Mouse (Mus musculus): Measurements from ENCODE around the gene Ube2ql1. TPM values are rescaled to one million over a fixed set of nuclear protein-coding genes. Genes with fewer than 3 reads are reported as not detected.

Gene Ube2ql1
- polyA plus RNA-seq, 1 experiment from 2014 or later = 49.4 TPM

- peaks cover 11% of the 10 kb centered on the region for H3K4me1 ChIP-seq (replicated peaks; ENCODE audit: control insufficient read depth, insufficient read depth, low read length)
- H3K4me3 ChIP-seq (replicated peaks; ENCODE audit: low read length) = no peak overlapping the region
- H3K9me3 ChIP-seq (ENCODE audit: control insufficient read depth, low read length) = no peaks in the 10 kb centered on the region
- H3K36me3 ChIP-seq (replicated peaks; ENCODE audit: control insufficient read depth, insufficient read depth) = peaks cover 34% of the 10 kb centered on the region
- H3K4me2 ChIP-seq (replicated peaks) = no peak overlapping the region
- DNase-seq (ENCODE audit: low spot score) = no peak
- no peak for ATAC-seq (ENCODE audit: low FRiP score)
- no peak overlapping the region for H3K9ac ChIP-seq
- H3K27ac ChIP-seq = no peak overlapping the region
- WGBS = 88% methylated on average over 3 of the region's 3 CpGs
- no peaks in the 10 kb centered on the region for H3K27me3 ChIP-seq (ENCODE audit: control insufficient read depth, insufficient read depth, low read length)
These were observed 14.3 kb downstream of the Ube2ql1 start for GRCm38 (mm10) chr13:69725376-69725775.

DNA sequence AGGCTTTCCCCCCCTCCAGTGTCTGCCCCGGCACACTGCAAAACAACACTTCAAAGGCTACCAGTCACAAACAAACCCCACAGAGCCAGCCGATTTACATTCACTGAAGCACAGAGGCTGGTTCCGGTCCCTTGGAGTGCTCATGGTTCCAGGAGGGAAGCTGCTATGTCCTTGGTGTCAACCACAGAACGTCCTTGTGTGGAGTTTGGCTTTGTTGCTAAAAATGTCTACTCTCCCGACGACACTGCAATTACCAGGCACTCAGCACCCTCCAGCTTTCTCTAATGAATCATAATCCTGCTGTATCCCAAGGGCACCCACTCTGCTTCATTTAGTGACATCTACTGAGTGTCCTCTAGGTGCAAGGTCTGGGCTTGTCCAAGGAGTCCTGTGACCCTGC, 18.5 kb downstream of the Ube2ql1 start:
- Histone ChIP-seq H3K9me3 (ENCODE audit: control insufficient read depth, low read length) (no peaks in the 10 kb centered on the region), H3K9ac (no peak overlapping the region), H3K27me3 (ENCODE audit: control insufficient read depth, insufficient read depth, low read length) (no peaks in the 10 kb centered on the region), H3K4me1 (replicated peaks; ENCODE audit: control insufficient read depth, insufficient read depth, low read length) (peaks cover 26% of the 10 kb centered on the region), H3K27ac (no peak overlapping the region), H3K36me3 (replicated peaks; ENCODE audit: control insufficient read depth, insufficient read depth) (peaks cover 18% of the 10 kb centered on the region), H3K4me2 (replicated peaks) (no peak overlapping the region), H3K4me3 (replicated peaks; ENCODE audit: low read length) (no peak overlapping the region)
- DNase-seq (ENCODE audit: low spot score) = no peak
- WGBS = 8% methylated on average over 6 of the region's 6 CpGs
- ATAC-seq (ENCODE audit: low FRiP score) = no peak

GRCm38 (mm10) chr13:69717860-69718598, 21.7 kb downstream of the Ube2ql1 start:
- Histone ChIP-seq H3K27ac (no peak overlapping the region), H3K9ac (no peak overlapping the region), H3K36me3 (replicated peaks; ENCODE audit: control insufficient read depth, insufficient read depth) (peaks cover 4% of the 10 kb centered on the region; the same call in 1 of the 2 replicates), H3K4me2 (replicated peaks) (no peak overlapping the region), H3K9me3 (ENCODE audit: control insufficient read depth, low read length) (no peaks in the 10 kb centered on the region), H3K4me3 (replicated peaks; ENCODE audit: low read length) (no peak overlapping the region), H3K4me1 (replicated peaks; ENCODE audit: control insufficient read depth, insufficient read depth, low read length) (peaks cover 26% of the 10 kb centered on the region), H3K27me3 (ENCODE audit: control insufficient read depth, insufficient read depth, low read length) (no peaks in the 10 kb centered on the region)
- DNase-seq (ENCODE audit: low spot score) = peak; percentile 38
- WGBS = 21% methylated on average over 11 of the region's 11 CpGs
- 0 out of 2 replicates have a peak, but pooled peaks have one; percentile 56 for ATAC-seq (ENCODE audit: low FRiP score)

DNA sequence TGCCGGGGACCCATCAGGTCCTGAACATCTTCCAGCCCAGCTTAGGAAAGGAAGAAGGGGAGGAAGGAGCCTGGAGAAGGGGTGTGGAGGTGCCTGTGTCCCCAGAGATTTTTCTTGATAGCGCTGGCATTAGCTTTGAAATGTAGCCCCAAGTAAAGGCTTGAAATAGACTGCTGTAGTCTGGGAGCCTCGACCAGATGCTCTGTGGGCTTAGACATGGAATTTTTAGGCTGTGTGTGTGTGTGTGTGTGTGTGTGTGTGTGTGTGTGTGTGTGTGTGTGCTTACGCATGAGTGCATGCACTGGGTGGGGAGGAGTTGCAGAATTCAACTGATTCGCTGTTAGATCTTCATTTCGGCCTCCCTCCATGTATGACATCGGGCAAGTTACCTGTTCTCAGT, 31.5 kb downstream of the Ube2ql1 start:
- ATAC-seq (ENCODE audit: low FRiP score) = no peak
- Histone ChIP-seq H3K27ac (no peak overlapping the region), H3K9me3 (ENCODE audit: control insufficient read depth, low read length) (no peaks in the 10 kb centered on the region), H3K4me1 (replicated peaks; ENCODE audit: control insufficient read depth, insufficient read depth, low read length) (no peaks in the 10 kb centered on the region), H3K4me3 (replicated peaks; ENCODE audit: low read length) (no peak overlapping the region), H3K27me3 (ENCODE audit: control insufficient read depth, insufficient read depth, low read length) (no peaks in the 10 kb centered on the region), H3K36me3 (replicated peaks; ENCODE audit: control insufficient read depth, insufficient read depth) (peaks cover 27% of the 10 kb centered on the region), H3K4me2 (replicated peaks) (no peak overlapping the region), H3K9ac (no peak overlapping the region)
- 92% methylated on average over 7 of the region's 7 CpGs for WGBS
- no peak for DNase-seq (ENCODE audit: low spot score)

- no peak overlapping the region for H3K9ac ChIP-seq
- no peak for ATAC-seq (ENCODE audit: low FRiP score)
- DNase-seq (ENCODE audit: low spot score) = no peak
- no peaks in the 10 kb centered on the region for H3K9me3 ChIP-seq (ENCODE audit: control insufficient read depth, low read length)
- H3K4me2 ChIP-seq (replicated peaks) = no peak overlapping the region
- no peaks in the 10 kb centered on the region for H3K27me3 ChIP-seq (ENCODE audit: control insufficient read depth, insufficient read depth, low read length)
- H3K36me3 ChIP-seq (replicated peaks; ENCODE audit: control insufficient read depth, insufficient read depth) = peaks cover 34% of the 10 kb centered on the region
- H3K4me3 ChIP-seq (replicated peaks; ENCODE audit: low read length) = no peak overlapping the region
- no peaks in the 10 kb centered on the region for H3K4me1 ChIP-seq (replicated peaks; ENCODE audit: control insufficient read depth, insufficient read depth, low read length)
- H3K27ac ChIP-seq = no peak overlapping the region
- WGBS = 92% methylated on average over 12 of the region's 12 CpGs
These were observed 32.2 kb downstream of the Ube2ql1 start for GRCm38 (mm10) chr13:69707496-69707895.

DNA sequence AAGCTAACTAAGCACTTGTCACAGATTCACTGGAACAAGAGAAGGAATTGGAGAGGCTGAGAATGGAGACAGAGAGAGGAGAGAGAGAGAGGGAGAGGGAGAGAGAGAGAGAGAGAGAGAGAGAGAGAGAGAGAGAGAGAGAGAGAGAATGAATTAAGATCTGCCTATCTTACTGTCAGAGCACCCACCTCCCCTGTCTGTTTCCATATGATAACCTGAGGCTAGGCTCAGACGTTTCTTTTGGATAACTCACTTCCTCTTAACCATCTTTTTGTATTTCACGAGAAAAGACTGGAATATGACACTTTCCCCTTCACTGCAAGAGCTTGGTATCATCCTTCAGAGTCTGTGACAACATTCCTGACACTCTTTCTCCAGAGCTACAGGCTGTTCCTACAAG, 32.8 kb downstream of the Ube2ql1 start:
- H3K36me3 ChIP-seq (replicated peaks; ENCODE audit: control insufficient read depth, insufficient read depth) = peaks cover 40% of the 10 kb centered on the region
- ATAC-seq (ENCODE audit: low FRiP score) (no peak), DNase-seq (ENCODE audit: low spot score) (no peak)
- H3K27me3 ChIP-seq (ENCODE audit: control insufficient read depth, insufficient read depth, low read length) = no peaks in the 10 kb centered on the region
- H3K4me3 ChIP-seq (replicated peaks; ENCODE audit: low read length) = no peak overlapping the region
- H3K4me1 ChIP-seq (replicated peaks; ENCODE audit: control insufficient read depth, insufficient read depth, low read length) = no peaks in the 10 kb centered on the region
- no peak overlapping the region for H3K27ac ChIP-seq
- WGBS = 65% methylated on average over 2 of the region's 2 CpGs
- no peak overlapping the region for H3K9ac ChIP-seq
- H3K9me3 ChIP-seq (ENCODE audit: control insufficient read depth, low read length) = no peaks in the 10 kb centered on the region
- H3K4me2 ChIP-seq (replicated peaks) = no peak overlapping the region

GRCm38 (mm10) chr13:69703505-69703904, 36.2 kb downstream of the Ube2ql1 start:
- Histone ChIP-seq H3K9ac (no peak overlapping the region), H3K27ac (no peak overlapping the region), H3K36me3 (replicated peaks; ENCODE audit: control insufficient read depth, insufficient read depth) (peaks cover 53% of the 10 kb centered on the region), H3K9me3 (ENCODE audit: control insufficient read depth, low read length) (no peaks in the 10 kb centered on the region), H3K4me3 (replicated peaks; ENCODE audit: low read length) (no peak overlapping the region), H3K27me3 (ENCODE audit: control insufficient read depth, insufficient read depth, low read length) (no peaks in the 10 kb centered on the region), H3K4me1 (replicated peaks; ENCODE audit: control insufficient read depth, insufficient read depth, low read length) (no peaks in the 10 kb centered on the region), H3K4me2 (replicated peaks) (no peak overlapping the region)
- ATAC-seq (ENCODE audit: low FRiP score) = no peak
- no peak for DNase-seq (ENCODE audit: low spot score)
- 10% methylated on average over 11 of the region's 11 CpGs for WGBS

- no peak for ATAC-seq (ENCODE audit: low FRiP score)
- Histone ChIP-seq H3K27me3 (ENCODE audit: control insufficient read depth, insufficient read depth, low read length) (no peaks in the 10 kb centered on the region), H3K9me3 (ENCODE audit: control insufficient read depth, low read length) (no peaks in the 10 kb centered on the region), H3K27ac (no peak overlapping the region), H3K4me1 (replicated peaks; ENCODE audit: control insufficient read depth, insufficient read depth, low read length) (no peaks in the 10 kb centered on the region), H3K36me3 (replicated peaks; ENCODE audit: control insufficient read depth, insufficient read depth) (peaks cover 38% of the 10 kb centered on the region), H3K4me2 (replicated peaks) (no peak overlapping the region), H3K4me3 (replicated peaks; ENCODE audit: low read length) (no peak overlapping the region), H3K9ac (no peak overlapping the region)
- 87% methylated on average over 4 of the region's 4 CpGs for WGBS
- DNase-seq (ENCODE audit: low spot score) = no peak
These were observed 38.3 kb downstream of the Ube2ql1 start for GRCm38 (mm10) chr13:69701397-69701796.

DNA sequence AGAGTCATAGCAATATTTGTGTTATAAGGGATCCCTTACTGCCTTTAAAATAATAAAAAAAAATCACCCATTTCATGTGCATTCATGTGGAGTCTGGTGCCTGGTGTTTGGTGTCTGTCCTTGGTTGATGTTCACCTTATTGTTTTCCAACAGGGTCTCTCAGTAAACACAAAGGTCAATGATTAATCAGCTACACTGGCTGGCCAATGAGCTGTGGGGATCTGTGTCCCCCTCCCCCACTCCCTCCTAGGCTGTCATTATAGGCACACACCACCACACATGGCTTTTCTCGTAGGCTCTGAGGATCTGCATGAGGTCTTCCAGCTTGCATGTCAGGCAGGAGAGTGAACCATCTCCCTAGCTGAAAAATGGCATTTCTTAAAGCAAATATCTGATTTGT, 38.9 kb downstream of the Ube2ql1 start:
- H3K4me1 ChIP-seq (replicated peaks; ENCODE audit: control insufficient read depth, insufficient read depth, low read length) = no peaks in the 10 kb centered on the region
- H3K9me3 ChIP-seq (ENCODE audit: control insufficient read depth, low read length) = no peaks in the 10 kb centered on the region
- H3K4me2 ChIP-seq (replicated peaks) = no peak overlapping the region
- no peak overlapping the region for H3K9ac ChIP-seq
- H3K27ac ChIP-seq = no peak overlapping the region
- H3K36me3 ChIP-seq (replicated peaks; ENCODE audit: control insufficient read depth, insufficient read depth) = peaks cover 38% of the 10 kb centered on the region
- no peaks in the 10 kb centered on the region for H3K27me3 ChIP-seq (ENCODE audit: control insufficient read depth, insufficient read depth, low read length)
- no peak overlapping the region for H3K4me3 ChIP-seq (replicated peaks; ENCODE audit: low read length)
- no peak for DNase-seq (ENCODE audit: low spot score)
- WGBS = 22% methylated on average over 1 of the region's 1 CpGs
- ATAC-seq (ENCODE audit: low FRiP score) = no peak
